Mouse (Mus musculus) brain, embryonic 18.5 days (tissue): ENCODE data around the gene Tmod1.

ENCODE experiments used
- DNase-seq: peaks from one replicate; pipeline ENCODE4 v3.0.0-alpha.2; 2012; ENCODE audit warnings: low read depth, low spot score

Tmod1 gene

GRCm38 (mm10) chr4:46038892-46039751, at the start of gene Tmod1:
Gene Tmod1, plus strand, starts transcription at chr4:46038935.
- no peak for DNase-seq

- no peak for DNase-seq
Observed at GRCm38 (mm10) chr4:45990427-45991135, 48.2 kb upstream of the Tmod1 start.

GRCm38 (mm10) chr4:45998536-45998935, 40.2 kb upstream of the Tmod1 start:
- DNase-seq: no peak

GRCm38 (mm10) chr4:46008142-46008793, 30.5 kb upstream of the Tmod1 start:
- DNase-seq: no peak

GRCm38 (mm10) chr4:46011698-46012097, 27.0 kb upstream of the Tmod1 start:
- no peak for DNase-seq

GRCm38 (mm10) chr4:46015605-46016004, 23.1 kb upstream of the Tmod1 start:
- DNase-seq: no peak

- DNase-seq: no peak
Observed at GRCm38 (mm10) chr4:46023021-46023481, 15.7 kb upstream of the Tmod1 start.

- no peak for DNase-seq
Observed at GRCm38 (mm10) chr4:46025893-46026292, 12.8 kb upstream of the Tmod1 start.

GRCm38 (mm10) chr4:46028224-46028623, 10.5 kb upstream of the Tmod1 start:
- DNase-seq: no peak

- no peak for DNase-seq
Observed at GRCm38 (mm10) chr4:46028781-46029180, 10.0 kb upstream of the Tmod1 start.

GRCm38 (mm10) chr4:46029552-46029951, 9.2 kb upstream of the Tmod1 start:
- DNase-seq: no peak

- no peak for DNase-seq
Observed at GRCm38 (mm10) chr4:46032448-46032847, 6.3 kb upstream of the Tmod1 start.

- no peak for DNase-seq
Observed at GRCm38 (mm10) chr4:46033197-46033596, 5.5 kb upstream of the Tmod1 start.

GRCm38 (mm10) chr4:46038591-46038891, 194 bp upstream of the Tmod1 start:
- no peak for DNase-seq

- DNase-seq: no peak
Observed at GRCm38 (mm10) chr4:46039899-46040298, 1.2 kb downstream of the Tmod1 start.

- no peak for DNase-seq
Observed at GRCm38 (mm10) chr4:46040594-46041192, 2.0 kb downstream of the Tmod1 start.

GRCm38 (mm10) chr4:46041761-46042504, 3.2 kb downstream of the Tmod1 start:
- no peak for DNase-seq

- DNase-seq: no peak
Observed at GRCm38 (mm10) chr4:46042505-46042850, 3.7 kb downstream of the Tmod1 start.

- DNase-seq: no peak
Observed at GRCm38 (mm10) chr4:46043361-46043760, 4.6 kb downstream of the Tmod1 start.

GRCm38 (mm10) chr4:46047971-46048370, 9.2 kb downstream of the Tmod1 start:
- no peak for DNase-seq

- no peak for DNase-seq
Observed at GRCm38 (mm10) chr4:46048418-46048817, 9.7 kb downstream of the Tmod1 start.
